Mouse (Mus musculus): ENCODE results near the gene Slc16a3.

The Slc16a3 gene

DNA sequence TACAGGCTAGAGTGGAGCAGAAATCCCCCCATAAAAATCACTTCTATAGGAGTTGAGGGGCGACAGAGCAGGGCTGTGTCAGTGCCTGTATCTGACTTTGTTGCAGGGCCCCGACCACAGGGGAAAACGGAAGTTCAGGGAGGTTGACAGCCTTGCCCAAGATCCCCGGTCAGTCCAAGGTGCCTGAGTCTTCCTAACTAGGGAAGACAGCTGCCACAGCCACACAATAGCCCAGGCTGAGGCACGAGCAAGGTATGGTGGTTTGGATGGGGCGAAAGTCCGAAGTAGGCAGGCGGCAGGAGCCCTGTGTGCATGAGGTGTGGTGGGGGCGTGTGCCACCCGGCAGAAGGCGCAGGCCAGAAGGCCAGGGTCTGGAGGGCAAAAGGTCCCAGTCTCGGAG, at the start of gene Slc16a3:
Slc16a3 (plus strand) TSS at position 153 of the 400 bp plus-strand sequence.
- in situ Hi-C loops (cut with MboI; ENCODE audit: low pct_unique_long_range_greater_than_20kb in 1 of 2, low sequenced_read_pairs in 2 of 2, unreplicated experiment in 1 of 2): no loop called here

DNA sequence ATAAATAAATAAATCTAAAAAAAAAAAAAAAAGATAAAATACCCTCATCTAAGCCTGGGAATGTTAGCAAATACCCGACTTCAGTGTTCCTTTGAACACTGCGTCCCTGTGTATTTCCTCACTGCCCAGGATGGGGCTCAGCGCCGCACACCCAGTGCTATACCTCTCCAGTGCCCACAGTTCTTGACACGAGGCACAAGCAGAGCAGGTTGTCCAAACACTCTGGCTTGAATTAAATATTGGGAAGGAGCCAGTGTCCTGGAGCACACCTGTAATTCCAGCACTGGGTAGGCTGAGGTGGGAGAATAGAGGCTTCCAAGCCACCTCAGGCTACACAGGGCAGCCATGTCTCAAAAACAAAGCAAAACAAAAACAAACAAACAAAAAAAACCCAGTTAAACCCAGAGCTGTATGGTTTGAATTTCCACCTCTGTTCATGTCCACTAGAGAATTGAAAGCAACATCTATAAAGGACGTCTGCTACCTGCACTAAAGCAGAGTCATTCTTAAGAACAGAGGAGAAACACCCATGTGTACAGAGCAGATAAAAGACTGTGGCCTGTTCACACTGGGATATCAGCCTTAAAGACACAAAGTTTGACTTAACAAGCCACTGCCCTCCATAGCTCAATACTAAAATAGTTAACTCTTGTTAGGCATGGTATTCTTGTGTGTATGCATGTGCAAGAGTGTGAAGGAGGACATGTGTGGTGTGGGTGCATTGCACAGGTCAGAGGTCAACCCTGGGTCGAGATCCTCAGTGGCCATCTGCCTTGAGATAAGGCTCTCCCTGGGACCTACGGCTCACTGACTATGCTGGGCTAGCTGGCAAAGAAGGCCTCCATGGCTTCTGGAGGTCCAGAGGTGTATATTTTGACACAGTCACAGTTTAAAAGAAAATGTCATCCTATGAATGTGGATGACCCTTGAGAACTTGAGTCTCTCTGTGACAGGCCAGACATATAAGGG, 47.7 kb upstream of the Slc16a3 start:
- in situ Hi-C loops (cut with MboI; ENCODE audit: low pct_unique_long_range_greater_than_20kb in 1 of 2, low sequenced_read_pairs in 2 of 2, unreplicated experiment in 1 of 2): loop anchor here in 1 of 2 experiments (10.0 kb wide), 2 partner anchors 144 to 176 kb away; partner anchors contain the start of genes Dcxr and Rac3

- in situ Hi-C loops (cut with MboI; ENCODE audit: low pct_unique_long_range_greater_than_20kb in 1 of 2, low sequenced_read_pairs in 2 of 2, unreplicated experiment in 1 of 2): loop anchor here in 1 of 2 experiments (10.0 kb wide), 2 partner anchors 143 to 177 kb away; partner anchors contain the start of genes Dcxr and Rac3
These were observed 46.4 kb upstream of the Slc16a3 start for GRCm38 (mm10) chr11:120901729-120902486.

DNA sequence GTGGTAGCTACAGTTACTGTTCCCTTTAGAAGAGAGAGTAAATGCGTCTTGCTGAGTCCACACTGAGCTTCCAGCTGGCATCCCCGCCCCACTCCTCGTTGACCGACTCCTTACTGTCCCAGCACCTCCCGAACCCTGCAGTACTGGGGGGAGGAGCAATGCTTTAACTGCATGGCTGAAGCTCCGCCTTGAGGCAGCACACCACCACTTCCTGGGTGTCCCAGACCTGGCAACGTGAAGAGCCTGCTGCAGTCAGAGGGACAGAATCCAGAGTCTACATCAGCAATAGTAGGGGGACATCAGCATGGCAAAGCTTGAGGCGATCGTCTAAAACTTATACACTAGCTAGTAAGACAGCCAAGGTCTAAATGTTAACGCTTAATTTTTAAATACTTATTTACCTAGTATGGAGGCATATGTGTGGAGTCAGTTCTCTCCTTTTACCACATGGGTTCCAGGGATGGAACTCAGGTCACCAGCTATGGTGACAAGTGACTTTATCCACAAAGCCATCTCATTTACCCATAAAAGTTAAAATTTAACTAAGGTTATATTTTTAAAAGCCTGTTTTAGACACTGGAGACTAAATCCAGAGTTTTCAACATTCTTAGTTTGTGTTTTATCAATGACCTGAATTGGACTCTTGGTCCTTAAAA, 45.7 kb upstream of the Slc16a3 start:
- in situ Hi-C loops (cut with MboI; ENCODE audit: low pct_unique_long_range_greater_than_20kb in 1 of 2, low sequenced_read_pairs in 2 of 2, unreplicated experiment in 1 of 2): loop anchor here in 1 of 2 experiments (10.0 kb wide), 2 partner anchors 142 to 178 kb away; partner anchors contain the start of genes Dcxr and Rac3

DNA sequence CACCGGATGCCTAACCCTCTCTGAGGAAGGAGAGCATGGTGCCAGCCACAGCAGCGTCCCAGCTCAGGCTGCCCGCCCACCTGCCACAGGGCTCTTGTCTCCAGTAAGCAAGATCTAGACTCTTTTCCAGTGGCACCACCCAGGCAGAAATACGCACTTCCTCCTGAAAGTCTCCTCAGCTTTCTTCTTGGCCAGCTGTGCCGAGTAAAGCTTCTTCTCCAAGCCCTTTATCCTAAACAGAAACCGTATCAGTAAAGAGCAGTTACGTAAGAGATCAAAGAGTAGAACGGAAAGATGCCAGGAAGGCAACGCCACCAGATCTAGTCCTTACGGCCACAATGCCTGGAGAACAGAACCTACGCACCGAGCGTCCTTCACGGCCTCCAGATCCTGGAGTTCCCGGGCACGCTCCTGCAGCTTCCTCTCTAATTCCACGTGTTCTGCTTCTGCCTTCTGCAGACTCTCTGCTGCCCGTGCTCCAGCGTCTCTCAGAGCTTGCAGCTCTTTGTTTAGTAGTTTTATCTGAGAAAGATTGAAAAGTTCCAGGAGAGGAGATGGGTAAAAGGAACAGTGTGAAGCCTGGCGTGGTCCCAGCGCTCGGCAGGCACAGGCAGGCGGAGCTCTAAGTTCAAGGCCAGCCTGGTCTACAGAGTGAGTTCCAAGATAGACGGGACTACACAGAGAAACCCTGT, 45.0 kb upstream of the Slc16a3 start:
- in situ Hi-C loops (cut with MboI; ENCODE audit: low pct_unique_long_range_greater_than_20kb in 1 of 2, low sequenced_read_pairs in 2 of 2, unreplicated experiment in 1 of 2): loop anchor here in 1 of 2 experiments (10.0 kb wide), 2 partner anchors 141 to 179 kb away; partner anchors contain the start of genes Dcxr and Rac3

GRCm38 (mm10) chr11:120904561-120904960, 43.7 kb upstream of the Slc16a3 start:
- in situ Hi-C loops (cut with MboI; ENCODE audit: low pct_unique_long_range_greater_than_20kb in 1 of 2, low sequenced_read_pairs in 2 of 2, unreplicated experiment in 1 of 2): loop anchor here in 1 of 2 experiments (10.0 kb wide), 2 partner anchors 140 to 180 kb away; partner anchors contain the start of genes Dcxr and Rac3

GRCm38 (mm10) chr11:120905430-120905873, 42.8 kb upstream of the Slc16a3 start:
- in situ Hi-C loops (cut with MboI; ENCODE audit: low pct_unique_long_range_greater_than_20kb in 1 of 2, low sequenced_read_pairs in 2 of 2, unreplicated experiment in 1 of 2): loop anchor here in 1 of 2 experiments (10.0 kb wide), 2 partner anchors 139 to 181 kb away; partner anchors contain the start of genes Dcxr and Rac3

DNA sequence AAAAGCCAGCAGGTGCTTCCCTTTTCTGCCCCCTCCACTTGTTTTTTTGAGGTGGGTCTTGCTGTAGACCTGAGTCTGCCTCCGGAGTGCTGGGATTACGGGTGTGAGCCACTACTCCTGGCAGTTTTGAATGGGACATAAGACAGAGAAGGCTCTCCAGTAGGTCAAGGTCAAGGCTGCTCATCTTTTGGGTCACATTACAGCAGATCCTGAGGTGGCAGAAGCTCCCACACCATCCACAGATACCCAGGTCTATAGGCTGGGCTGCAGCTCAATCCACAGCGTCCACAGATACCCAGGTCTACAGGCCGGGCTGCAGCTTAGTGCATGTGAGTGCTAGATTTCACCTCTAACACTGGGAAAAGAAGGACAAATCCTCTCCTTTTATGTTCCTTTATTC, 34.5 kb upstream of the Slc16a3 start:
- in situ Hi-C loops (cut with MboI; ENCODE audit: low pct_unique_long_range_greater_than_20kb in 1 of 2, low sequenced_read_pairs in 2 of 2, unreplicated experiment in 1 of 2): no loop called here

DNA sequence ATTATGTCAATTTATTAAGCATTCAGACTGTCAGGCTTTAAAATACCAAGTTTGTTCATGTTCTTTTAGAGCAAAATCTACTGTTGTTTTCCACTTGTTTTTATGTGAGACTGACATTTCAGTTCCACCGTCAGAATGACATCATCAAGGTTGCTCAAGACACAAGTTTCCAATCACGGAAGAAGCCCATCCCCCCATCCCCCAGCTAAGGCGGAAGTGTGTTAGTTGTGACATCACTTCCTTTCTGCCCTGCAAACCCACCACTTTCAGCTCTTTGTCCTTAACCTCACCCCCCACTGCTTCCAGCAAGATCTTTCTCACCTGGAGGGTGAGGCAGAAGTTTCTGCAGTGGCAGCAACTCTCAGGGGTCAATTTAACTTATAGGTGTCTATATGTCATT, 31.8 kb upstream of the Slc16a3 start:
- in situ Hi-C loops (cut with MboI; ENCODE audit: low pct_unique_long_range_greater_than_20kb in 1 of 2, low sequenced_read_pairs in 2 of 2, unreplicated experiment in 1 of 2): no loop called here

- in situ Hi-C loops (cut with MboI; ENCODE audit: low pct_unique_long_range_greater_than_20kb in 1 of 2, low sequenced_read_pairs in 2 of 2, unreplicated experiment in 1 of 2): no loop called here
These were observed 30.5 kb upstream of the Slc16a3 start for GRCm38 (mm10) chr11:120917756-120918155.

- in situ Hi-C loops (cut with MboI; ENCODE audit: low pct_unique_long_range_greater_than_20kb in 1 of 2, low sequenced_read_pairs in 2 of 2, unreplicated experiment in 1 of 2): no loop called here
These were observed 25.8 kb upstream of the Slc16a3 start for GRCm38 (mm10) chr11:120922528-120922927.

- in situ Hi-C loops (cut with MboI; ENCODE audit: low pct_unique_long_range_greater_than_20kb in 1 of 2, low sequenced_read_pairs in 2 of 2, unreplicated experiment in 1 of 2): no loop called here
These were observed 19.8 kb upstream of the Slc16a3 start for GRCm38 (mm10) chr11:120928468-120928867.

GRCm38 (mm10) chr11:120931479-120931878, 16.8 kb upstream of the Slc16a3 start:
- in situ Hi-C loops (cut with MboI; ENCODE audit: low pct_unique_long_range_greater_than_20kb in 1 of 2, low sequenced_read_pairs in 2 of 2, unreplicated experiment in 1 of 2): no loop called here

DNA sequence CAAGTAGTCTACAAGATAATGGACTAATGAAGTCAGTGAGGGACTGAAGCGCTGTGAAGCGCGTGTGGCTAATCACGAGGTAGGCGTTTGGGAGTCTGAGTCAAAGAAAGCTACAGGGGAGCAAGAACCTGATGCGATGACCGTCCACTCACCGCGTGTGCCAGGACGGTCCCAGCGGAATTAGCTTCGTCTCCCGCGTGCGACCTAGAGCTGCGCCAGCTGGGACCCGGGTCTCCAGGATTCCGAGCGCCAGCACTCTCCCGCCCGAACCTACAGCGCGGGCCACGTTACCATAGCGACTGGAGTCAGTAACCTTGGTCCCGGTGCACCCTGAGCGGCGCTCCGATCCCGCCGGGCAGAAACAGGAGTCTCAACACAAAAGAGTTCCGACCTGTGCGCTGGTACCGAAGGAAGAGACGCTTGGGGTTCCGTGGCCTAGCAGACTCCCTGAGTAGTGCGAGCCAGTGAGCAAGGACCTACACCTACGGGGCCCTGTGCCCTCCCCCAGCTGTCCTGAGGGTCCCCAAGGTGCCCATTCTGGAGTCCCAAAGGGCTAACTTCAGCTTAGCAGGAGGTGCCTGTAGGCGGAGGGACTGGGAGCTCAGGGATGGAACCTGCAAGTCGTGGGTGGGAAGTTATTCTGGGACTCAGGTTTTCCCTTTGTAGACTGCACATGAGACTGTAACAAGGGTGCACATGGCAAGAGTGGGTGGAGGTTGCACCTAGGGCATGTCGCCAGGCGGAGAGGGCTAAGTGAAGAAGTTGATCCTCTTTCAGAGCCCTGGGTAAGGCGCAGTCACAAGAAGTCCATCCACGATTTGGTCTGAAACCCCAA, 15.5 kb upstream of the Slc16a3 start, which contains the start of gene Ccdc57:
Ccdc57 (minus strand) TSS at position 309 of the 835 bp plus-strand sequence.
- in situ Hi-C loops (cut with MboI; ENCODE audit: low pct_unique_long_range_greater_than_20kb in 1 of 2, low sequenced_read_pairs in 2 of 2, unreplicated experiment in 1 of 2): no loop called here

GRCm38 (mm10) chr11:120937976-120938375, 10.3 kb upstream of the Slc16a3 start:
- in situ Hi-C loops (cut with MboI; ENCODE audit: low pct_unique_long_range_greater_than_20kb in 1 of 2, low sequenced_read_pairs in 2 of 2, unreplicated experiment in 1 of 2): no loop called here

- in situ Hi-C loops (cut with MboI; ENCODE audit: low pct_unique_long_range_greater_than_20kb in 1 of 2, low sequenced_read_pairs in 2 of 2, unreplicated experiment in 1 of 2): no loop called here
These were observed 9.5 kb upstream of the Slc16a3 start for GRCm38 (mm10) chr11:120938795-120939194.
